Mouse (Mus musculus) layer of hippocampus, postnatal 36 days (tissue): ENCODE results near the gene Mrpl23. TPM values are rescaled to one million over a fixed set of nuclear protein-coding genes. Genes with fewer than 3 reads are reported as not detected.

Source experiments
- DNase-seq, 2 experiments: peaks; one replicate each; pipeline ENCODE4 v3.0.0; 2022
- total RNA-seq, 2 experiments: library from RNA; stranded (reverse); gene quantifications; 2 replicates each; pipeline ENCODE4 v1.2.3; 2021

Mrpl23 gene
- total RNA-seq, 2 experiments from 2014 or later = 4.8 to 13.8 TPM

GRCm38 (mm10) chr7:142553417-142554335 is 21.2 kb downstream of the Mrpl23 start:
- DNase-seq = no peak

- no peak for DNase-seq
Observed at GRCm38 (mm10) chr7:142554625-142555024, 22.1 kb downstream of the Mrpl23 start.

GRCm38 (mm10) chr7:142555366-142556088 is 23.0 kb downstream of the Mrpl23 start:
- DNase-seq = no peak

- no peak for DNase-seq
Observed at GRCm38 (mm10) chr7:142556089-142556476, 23.6 kb downstream of the Mrpl23 start.

GRCm38 (mm10) chr7:142557696-142558095 is 25.2 kb downstream of the Mrpl23 start:
- DNase-seq = no peak

- no peak for DNase-seq
Observed at GRCm38 (mm10) chr7:142558511-142559146, 26.1 kb downstream of the Mrpl23 start.

- no peak for DNase-seq
Observed at GRCm38 (mm10) chr7:142559651-142560175, 27.2 kb downstream of the Mrpl23 start.

GRCm38 (mm10) chr7:142560942-142561855 is 28.7 kb downstream of the Mrpl23 start:
- DNase-seq = no peak

- DNase-seq = no peak
Observed at GRCm38 (mm10) chr7:142561856-142562404, 29.4 kb downstream of the Mrpl23 start.

GRCm38 (mm10) chr7:142563168-142563567 is 30.7 kb downstream of the Mrpl23 start:
- no peak for DNase-seq

GRCm38 (mm10) chr7:142564955-142565643 is 32.6 kb downstream of the Mrpl23 start:
- no peak for DNase-seq

- no peak for DNase-seq
Observed at GRCm38 (mm10) chr7:142566512-142566911, 34.0 kb downstream of the Mrpl23 start.

- no peak for DNase-seq
Observed at GRCm38 (mm10) chr7:142568985-142569384, 36.5 kb downstream of the Mrpl23 start.

GRCm38 (mm10) chr7:142570565-142570964 is 38.1 kb downstream of the Mrpl23 start:
- DNase-seq = no peak

GRCm38 (mm10) chr7:142571458-142572220 is 39.2 kb downstream of the Mrpl23 start:
- DNase-seq = no peak

- DNase-seq = no peak
Observed at GRCm38 (mm10) chr7:142572343-142572742, 39.9 kb downstream of the Mrpl23 start.

GRCm38 (mm10) chr7:142572992-142573391 is 40.5 kb downstream of the Mrpl23 start:
- no peak for DNase-seq

- DNase-seq = no peak
Observed at GRCm38 (mm10) chr7:142574155-142574660, 41.7 kb downstream of the Mrpl23 start.

GRCm38 (mm10) chr7:142574826-142575351 is 42.4 kb downstream of the Mrpl23 start:
- no peak for DNase-seq
